Mouse (Mus musculus): Measurements from ENCODE around the gene March2.

The March2 gene

GRCm38 (mm10) chr17:33637516-33638276, 80.8 kb downstream of the March2 start, which contains the start of gene Pram1:
Gene Pram1 (plus strand): TSS chr17:33638056.
- DNase-seq (ENCODE audit: low spot score in 2 of 2) = no peak

- no peak for DNase-seq (ENCODE audit: low spot score in 2 of 2)
These were observed 81.4 kb downstream of the March2 start for GRCm38 (mm10) chr17:33637038-33637437.
